ENCODE assay signal across 9 mouse cellular contexts in the genomic region with DNA sequence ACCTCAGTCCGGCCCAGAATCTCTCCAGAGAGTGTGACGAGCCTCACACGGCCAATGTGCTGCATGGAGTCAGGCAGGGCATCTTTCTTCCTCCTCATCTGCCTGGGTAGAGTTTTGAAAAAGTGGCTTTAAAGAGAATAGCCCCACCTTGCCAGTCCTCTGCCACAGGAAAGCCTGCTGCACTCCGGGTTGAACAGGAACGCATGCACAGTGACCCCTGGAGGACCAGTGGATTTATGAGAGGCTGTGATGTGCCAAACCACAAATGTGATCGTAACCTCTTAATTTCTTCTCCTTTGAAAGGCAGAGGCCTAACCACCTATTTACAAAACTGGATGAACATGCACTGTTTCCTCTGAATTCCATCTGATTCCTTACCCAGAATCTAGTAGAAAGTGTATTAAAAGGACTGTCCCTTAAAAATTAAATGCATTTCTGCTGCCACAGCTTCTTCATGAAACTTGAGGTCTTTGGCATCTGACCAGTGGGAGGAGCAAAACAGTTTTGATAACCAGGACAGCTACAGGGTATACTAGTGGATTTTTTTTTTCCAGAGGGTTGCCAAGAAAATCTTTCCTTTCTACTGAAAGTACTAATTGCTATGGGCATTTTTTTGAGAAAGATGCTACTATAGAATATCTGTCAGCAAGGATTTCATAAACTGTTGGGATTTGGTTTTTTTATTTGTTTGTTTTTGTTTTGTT.
A peak's percentile ranks its signal among the peaks of the same experiment; 100 is the strongest.
DNase-seq lines count a peak whose midpoint lies in the region; ATAC-seq and TF ChIP-seq lines count a peak whose summit lies in the region.
"Had no signal": no experiment of that assay in that cellular context is flagged by ENCODE, and none has a peak within 500 bp of the region (broad histone marks: within the 10 kb centered on the region; RNA-seq: fewer than 3 reads in every experiment).

No protein-coding gene starts in this region.

- no peaks in the 10 kb centered on the region for H3K27me3 ChIP-seq in hindbrain, postnatal 0 days (ENCODE audit: insufficient read depth, low read length)
- no peaks in the 10 kb centered on the region for H3K27me3 ChIP-seq in hindbrain, embryonic 12.5 days
- no peaks in the 10 kb centered on the region for H3K27me3 ChIP-seq in Patski
- H3K27me3 ChIP-seq in hindbrain, embryonic 14.5 days (ENCODE audit: control insufficient read depth, insufficient read depth, low read length) = no peaks in the 10 kb centered on the region

- ATAC-seq in hindbrain, postnatal 0 days = no peak
- no peak for ATAC-seq in hindbrain, embryonic 12.5 days (ENCODE audit: low FRiP score)
- no peak for ATAC-seq in Patski
- no peak for ATAC-seq in hindbrain, embryonic 14.5 days (ENCODE audit: low FRiP score)

- H3K4me1 ChIP-seq in hindbrain, postnatal 0 days (ENCODE audit: insufficient read depth, low read length) = no peaks in the 10 kb centered on the region
- peaks cover 9% of the 10 kb centered on the region for H3K4me1 ChIP-seq in hindbrain, embryonic 12.5 days
- no peaks in the 10 kb centered on the region; the same call in 1 of the 2 replicates for H3K4me1 ChIP-seq in lung, adult 2 months (ENCODE audit: control insufficient read depth, insufficient read depth, low read length)
- no peaks in the 10 kb centered on the region for H3K4me1 ChIP-seq in hindbrain, embryonic 14.5 days (replicated peaks; ENCODE audit: control insufficient read depth, insufficient read depth, low read length)

- POLR2A ChIA-PET in Patski (lab: Charles Lee) = no interaction called here

- peak; percentile 50 for TF ChIP-seq CTCF in hindbrain, postnatal 0 days (IDR thresholded peaks at IDR 0.05; ENCODE audit: low read depth)
- peak; percentile 66 for TF ChIP-seq CTCF in Patski (IDR thresholded peaks at IDR 0.05)
- peak; percentile 54; the same call in 1 of the 2 replicates for TF ChIP-seq CTCF in lung, adult 2 months (IDR thresholded peaks at IDR 0.05; ENCODE audit: insufficient read depth, low read length)

- WGBS in hindbrain, postnatal 0 days = 40% methylated on average over 6 of the region's 6 CpGs
- 54% methylated on average over 6 of the region's 6 CpGs for WGBS in hindbrain, embryonic 12.5 days
- WGBS in lung, adult 2 months = 43% methylated on average over 6 of the region's 6 CpGs
- WGBS in hindbrain, embryonic 14.5 days = 50% methylated on average over 6 of the region's 6 CpGs

- in situ Hi-C loops in Patski (cut with MboI; ENCODE audit: low pct_unique_long_range_greater_than_20kb) = no loop called here

- no peak for TF ChIP-seq POLR2A in lung, adult 2 months (IDR thresholded peaks at IDR 0.05; ENCODE audit: borderline replicate concordance, extremely low read depth, low read depth, low read length)

- CTCF ChIA-PET in Patski (lab: Charles Lee) = interaction anchor here (1.5 kb wide), 1 partner anchor 72 kb away, joined by 4 read pairs; no protein-coding TSS in a partner anchor

- no peak overlapping the region for H3K27ac ChIP-seq in hindbrain, postnatal 0 days
- no peak overlapping the region for H3K27ac ChIP-seq in hindbrain, embryonic 12.5 days
- no peak overlapping the region for H3K27ac ChIP-seq in hindbrain, embryonic 14.5 days

- no peaks in the 10 kb centered on the region for H3K9me3 ChIP-seq in hindbrain, postnatal 0 days (ENCODE audit: low read length)
- no peaks in the 10 kb centered on the region for H3K9me3 ChIP-seq in hindbrain, embryonic 12.5 days (replicated peaks)
- no peaks in the 10 kb centered on the region for H3K9me3 ChIP-seq in hindbrain, embryonic 14.5 days (ENCODE audit: control insufficient read depth, low read length)
- H3K9me3 ChIP-seq: G1E had no signal

- DNase-seq in hindbrain, postnatal 0 days (ENCODE audit: low spot score) = peak; percentile 18
- DNase-seq in Patski (ENCODE audit: low read depth, low spot score) = peak; percentile 13
- DNase-seq in forelimb bud, embryonic 11.5 days (ENCODE audit: low read depth, low spot score) = peak; percentile 8
- DNase-seq in lung, adult 2 months = peak; percentile 9
- no peak for DNase-seq in spleen, postnatal 36 days (ENCODE audit: low spot score in 2 of 2)
- no peak for DNase-seq in hindbrain, embryonic 14.5 days (ENCODE audit: low spot score)
- DNase-seq in cerebellum, adult 11-12 months = no peak

- H3K9ac ChIP-seq in hindbrain, postnatal 0 days (replicated peaks; ENCODE audit: low read length) = no peak overlapping the region
- H3K9ac ChIP-seq in hindbrain, embryonic 12.5 days = no peak overlapping the region
- no peak overlapping the region for H3K9ac ChIP-seq in hindbrain, embryonic 14.5 days

- no peaks in the 10 kb centered on the region for H3K36me3 ChIP-seq in hindbrain, postnatal 0 days (ENCODE audit: insufficient read depth, low read length)
- H3K36me3 ChIP-seq in hindbrain, embryonic 12.5 days = peaks cover 4% of the 10 kb centered on the region
- no peaks in the 10 kb centered on the region for H3K36me3 ChIP-seq in hindbrain, embryonic 14.5 days (replicated peaks; ENCODE audit: control insufficient read depth, insufficient read depth)

- no peak overlapping the region for H3K4me2 ChIP-seq in hindbrain, postnatal 0 days (ENCODE audit: low read depth, low read length)
- H3K4me2 ChIP-seq in hindbrain, embryonic 12.5 days (replicated peaks) = no peak overlapping the region
- no peak overlapping the region for H3K4me2 ChIP-seq in hindbrain, embryonic 14.5 days (replicated peaks)

- H3K4me3 ChIP-seq in hindbrain, postnatal 0 days (ENCODE audit: low read length) = no peak overlapping the region
- H3K4me3 ChIP-seq in hindbrain, embryonic 12.5 days = no peak overlapping the region
- no peak overlapping the region for H3K4me3 ChIP-seq in lung, adult 2 months (replicated peaks; ENCODE audit: extremely low read depth, low read depth, low read length)
- H3K4me3 ChIP-seq in hindbrain, embryonic 14.5 days (replicated peaks; ENCODE audit: low read length) = no peak overlapping the region

Comparison
In these comparisons a context has a peak if more than half of its experiments do, and no peak if none do; other contexts are left out.
1. DNase-seq: peak in hindbrain, postnatal 0 days (single experiment), Patski (single experiment), forelimb bud, embryonic 11.5 days (single experiment) and lung, adult 2 months (single experiment); none in spleen, postnatal 36 days (0 of 2), hindbrain, embryonic 14.5 days (single experiment) and cerebellum, adult 11-12 months (single experiment).
2. Peak in every context shown above with its lines, with median percentiles within 50 percentile points of each other: CTCF ChIP-seq.